Mouse (Mus musculus) limb, embryonic 14.5 days (tissue): Measurements from ENCODE around the gene Prr15l. TPM values are rescaled to one million over a fixed set of nuclear protein-coding genes. Genes with fewer than 3 reads are reported as not detected.
A peak's percentile ranks its signal among the peaks of the same experiment; 100 is the strongest.

ENCODE experiments used
- ATAC-seq: fragments of 200-750 bp; cut with Nextera tagmentation; 2 replicates; pipeline ENCODE4 v1.8.0; 2017; ENCODE audit warnings: low read depth, moderate number of reproducible peaks, moderate TSS enrichment; ENCODE audit not compliant: low FRiP score
- DNase-seq: peaks from one replicate; pipeline ENCODE4 v3.0.0-alpha.2; 2015; ENCODE audit warnings: low spot score
- H3K27ac ChIP-seq: fragments of 300-500 bp; sonication (generic); replicated peaks from 2 replicates; pipeline ENCODE4 v1.5.1; 2014; ENCODE audit warnings: low read depth, mild to moderate bottlenecking, low read length, moderate library complexity, mixed read lengths
- H3K27me3 ChIP-seq: fragments of 300-500 bp; sonication (generic); 2 replicates; pipeline ENCODE4 v1.6.1; 2014; ENCODE audit warnings: low read length, mixed read lengths; ENCODE audit not compliant: control insufficient read depth, insufficient read depth
- H3K36me3 ChIP-seq: fragments of 300-500 bp; sonication (generic); 2 replicates; pipeline ENCODE4 v1.6.1; 2014; ENCODE audit warnings: mild to moderate bottlenecking, low read length, moderate library complexity, mixed read lengths; ENCODE audit not compliant: control insufficient read depth, insufficient read depth
- H3K4me1 ChIP-seq: fragments of 300-500 bp; sonication (generic); 2 replicates; pipeline ENCODE4 v1.6.1; 2014; ENCODE audit warnings: antibody characterized with exemption, low read length, mixed read lengths; ENCODE audit not compliant: control insufficient read depth, insufficient read depth
- H3K4me2 ChIP-seq: fragments of 300-500 bp; sonication (generic); replicated peaks from 2 replicates; pipeline ENCODE4 v1.6.1; 2014; ENCODE audit warnings: low read depth, mild to moderate bottlenecking, low read length, moderate library complexity; ENCODE audit not compliant: severe bottlenecking
- H3K4me3 ChIP-seq: fragments of 300-500 bp; sonication (generic); replicated peaks from 2 replicates; pipeline ENCODE4 v1.5.1; 2014; ENCODE audit warnings: low read length
- H3K9ac ChIP-seq: fragments of 300-500 bp; sonication (generic); 2 replicates; pipeline ENCODE4 v1.6.1; 2014; ENCODE audit warnings: mild to moderate bottlenecking, low read depth, low read length, moderate library complexity; ENCODE audit not compliant: severe bottlenecking
- H3K9me3 ChIP-seq: fragments of 300-500 bp; sonication (generic); 2 replicates; pipeline ENCODE4 v1.6.1; 2016; ENCODE audit warnings: low read length; ENCODE audit not compliant: control insufficient read depth
- POLR2A ChIP-seq: fragments of 200-500 bp; IDR thresholded peaks from 2 replicates; pipeline ENCODE4 v1.8.0; 2012; ENCODE audit warnings: inconsistent platforms, mild to moderate bottlenecking, moderate library complexity, borderline replicate concordance; ENCODE audit not compliant: insufficient read depth, insufficient read length; ENCODE audit errors: extremely low read depth
- WGBS: fragments of 180-500 bp; shearing (Covaris S2); extraction: QIAGEN DNeasy Blood & Tissue Kit; methylation state at CpG from one replicate; pipeline ENCODE4 v1.1.7; 2014; 5-methylcytosine and 5-hydroxymethylcytosine counted together
- polyA plus RNA-seq, 2 experiments: library from polyadenylated mRNA; depleted of rRNA in 1 of 2; stranded (reverse) in 1 of 2; unstranded in 1 of 2; fragments of >200 nt; fragmentation: Nextera tagmentation in 1 of 2; extraction: Ambion mirVana in 1 of 2; gene quantifications; 2 replicates each; pipeline versions ENCODE4 v1.2.1 to v1.2.3; 2012 to 2014

The Prr15l gene
- polyA plus RNA-seq, 2 experiments = 1.2 to 3.3 TPM

DNA sequence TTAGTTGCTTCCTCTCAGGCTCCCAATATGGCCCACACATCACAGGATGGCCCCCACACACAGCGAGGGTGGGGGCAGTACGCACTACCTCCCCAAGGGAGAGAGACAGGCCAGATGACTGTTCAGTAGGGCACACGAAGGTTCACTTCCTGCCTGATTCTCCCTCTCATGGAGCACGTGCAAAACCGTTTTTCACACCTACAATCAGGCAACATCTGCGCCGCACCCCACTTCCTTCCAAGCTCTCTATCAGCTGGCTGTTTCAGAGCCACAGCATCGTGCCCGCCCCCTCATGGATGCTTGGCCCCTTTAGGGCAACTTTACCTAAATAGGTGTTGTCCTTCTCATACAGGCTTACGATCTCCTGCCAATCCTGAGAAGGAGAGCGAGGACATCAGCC lies 15.2 kb upstream of the Prr15l start:
- no peak for DNase-seq
- TF ChIP-seq POLR2A = no peak
- WGBS = 80% methylated on average over 11 of the region's 11 CpGs
- Histone ChIP-seq H3K9ac (no peak overlapping the region), H3K4me1 (peaks cover 9% of the 10 kb centered on the region), H3K4me3 (no peak overlapping the region), H3K4me2 (no peak overlapping the region), H3K27ac (no peak overlapping the region), H3K36me3 (peaks cover 44% of the 10 kb centered on the region), H3K9me3 (no peaks in the 10 kb centered on the region), H3K27me3 (no peaks in the 10 kb centered on the region)
- no peak for ATAC-seq

DNA sequence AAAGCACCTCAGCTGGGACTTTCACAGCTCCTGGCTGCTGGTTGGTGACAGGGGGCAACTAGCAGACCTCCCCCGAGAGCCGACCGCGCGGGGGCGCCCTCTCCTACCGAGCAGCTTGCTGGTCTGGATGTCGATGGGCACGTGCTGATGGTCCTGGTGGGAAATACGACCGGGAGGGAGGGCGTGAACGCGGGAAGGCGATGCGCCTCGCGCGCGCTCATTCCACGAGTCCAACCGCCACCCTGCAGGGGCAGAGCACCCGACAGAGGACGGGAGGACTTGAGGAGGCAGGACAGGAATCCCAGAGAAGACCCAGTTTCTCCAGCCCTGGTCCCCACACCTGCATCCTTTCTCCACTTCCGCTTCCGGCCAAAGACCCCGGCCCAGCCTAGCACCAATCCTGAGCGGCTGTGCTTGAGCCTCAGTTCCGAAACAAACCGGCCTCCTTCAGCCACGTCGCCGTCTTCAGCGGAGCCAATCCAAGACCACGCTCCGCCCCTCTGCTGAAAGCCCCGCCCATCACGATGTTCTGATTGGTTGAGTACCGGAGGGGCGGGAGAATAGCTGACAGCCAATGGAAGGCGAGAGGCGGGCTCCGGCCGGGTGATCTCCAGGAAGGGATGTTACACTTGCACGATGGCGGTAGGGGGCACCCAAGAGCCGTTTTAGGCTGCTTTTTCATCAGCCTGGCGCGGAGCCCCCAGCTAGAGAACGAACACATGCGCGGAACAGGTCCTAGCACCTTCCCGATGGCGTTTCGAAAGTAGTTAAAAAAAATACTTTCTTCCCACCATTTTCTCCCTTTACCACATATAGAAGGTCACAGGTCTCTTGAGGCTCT lies 11.6 kb upstream of the Prr15l start, which contains the start of gene Cdk5rap3:
Cdk5rap3 (minus strand) TSS at position 453 of the 841 bp plus-strand sequence.
- ATAC-seq = peak; percentile 98
- Histone ChIP-seq H3K9me3 (no peaks in the 10 kb centered on the region), H3K27ac (peak within 1 kb of the TSS; percentile 65; the same call in 1 of the 2 replicates), H3K4me1 (peaks cover 9% of the 10 kb centered on the region), H3K4me2 (peak within 1 kb of the TSS; percentile 94), H3K9ac (peak within 1 kb of the TSS; percentile 80), H3K4me3 (peak within 1 kb of the TSS; percentile 85), H3K36me3 (peaks cover 17% of the 10 kb centered on the region), H3K27me3 (no peaks in the 10 kb centered on the region)
- peak; percentile 99 for DNase-seq
- WGBS = under 1% methylated on average over 54 of the region's 55 CpGs
- TF ChIP-seq POLR2A = 0 out of 2 replicates have a peak, but pooled peaks have one; percentile 24

DNA sequence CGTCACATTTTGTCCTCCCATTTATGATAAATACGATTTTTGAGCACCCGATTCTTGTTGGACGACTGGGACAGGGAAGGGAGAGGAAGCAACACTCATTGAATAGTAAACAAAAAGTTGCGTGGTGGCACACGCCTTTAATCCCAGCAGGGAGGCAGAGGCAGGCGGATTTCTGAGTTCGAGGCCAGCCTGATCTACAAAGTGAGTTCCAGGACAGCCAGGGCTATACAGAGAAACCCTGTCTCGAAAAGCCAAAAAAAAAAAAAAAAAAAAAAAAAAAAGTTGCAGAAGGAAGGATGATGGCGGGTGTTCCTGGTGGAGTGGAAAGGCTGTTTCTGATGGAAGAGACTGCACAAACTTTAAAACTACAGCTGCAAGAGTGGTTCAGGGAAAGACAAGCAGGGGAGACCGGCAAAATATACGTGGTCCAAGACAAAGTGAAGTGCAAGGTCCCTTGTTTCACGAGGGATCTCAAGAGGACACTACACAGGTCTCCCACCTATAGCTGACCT lies 11.0 kb upstream of the Prr15l start:
- peak overlapping the region; percentile 46 for H3K4me2 ChIP-seq
- ATAC-seq = peak; percentile 1; the same call in 1 of the 2 replicates
- no peak for TF ChIP-seq POLR2A
- H3K27me3 ChIP-seq = no peaks in the 10 kb centered on the region
- peak overlapping the region; percentile 85 for H3K4me3 ChIP-seq
- no peak overlapping the region for H3K27ac ChIP-seq
- H3K9me3 ChIP-seq = no peaks in the 10 kb centered on the region
- H3K36me3 ChIP-seq = peaks cover 11% of the 10 kb centered on the region
- 33% methylated on average over 13 of the region's 13 CpGs for WGBS
- no peak overlapping the region for H3K9ac ChIP-seq
- no peak for DNase-seq
- peaks cover 9% of the 10 kb centered on the region for H3K4me1 ChIP-seq

DNA sequence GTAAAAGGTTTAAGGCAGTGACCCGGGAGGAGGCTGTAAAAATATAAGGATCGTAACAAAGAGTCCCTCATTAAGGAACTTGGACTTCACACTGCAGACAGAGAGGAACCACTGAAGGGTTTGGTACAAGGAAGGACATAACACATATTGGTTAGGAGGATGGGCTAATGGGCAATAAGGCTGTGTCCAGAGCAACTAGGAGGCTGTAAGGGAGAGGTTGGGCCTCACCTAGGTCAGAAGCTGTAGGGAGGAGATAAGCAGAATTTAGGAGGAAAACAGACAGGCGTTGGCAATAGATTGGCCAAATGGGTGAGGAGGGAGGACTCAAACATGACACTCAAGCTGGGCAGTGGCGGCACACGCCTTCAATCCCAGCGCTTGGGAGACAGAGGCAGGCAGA lies 10.5 kb upstream of the Prr15l start:
- Histone ChIP-seq H3K4me1 (peaks cover 9% of the 10 kb centered on the region), H3K4me2 (no peak overlapping the region), H3K27ac (no peak overlapping the region), H3K9me3 (no peaks in the 10 kb centered on the region), H3K36me3 (peaks cover 7% of the 10 kb centered on the region; the same call in 1 of the 2 replicates), H3K27me3 (no peaks in the 10 kb centered on the region), H3K4me3 (no peak overlapping the region), H3K9ac (no peak overlapping the region)
- TF ChIP-seq POLR2A = no peak
- no peak for ATAC-seq
- WGBS = 84% methylated on average over 6 of the region's 6 CpGs
- no peak for DNase-seq

DNA sequence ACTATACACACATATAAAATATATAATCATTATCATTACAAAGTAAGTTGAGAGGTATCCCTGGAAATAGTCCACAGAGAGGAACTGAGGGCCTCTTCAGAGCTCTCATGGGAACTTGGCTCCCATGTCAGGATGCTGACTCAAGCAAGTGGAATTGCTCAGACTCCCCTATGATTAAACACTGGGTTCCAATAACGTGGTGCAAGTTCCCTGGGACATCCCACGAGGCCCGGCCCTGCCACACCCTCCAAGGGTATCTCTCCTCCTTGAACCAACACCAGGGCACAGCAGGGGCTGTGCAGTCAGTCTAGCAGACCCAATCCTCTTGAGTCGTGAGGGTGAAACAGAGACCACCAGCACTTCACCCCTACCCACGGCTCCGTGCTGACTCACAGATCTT lies 8.9 kb upstream of the Prr15l start:
- H3K4me3 ChIP-seq = no peak overlapping the region
- H3K27me3 ChIP-seq = no peaks in the 10 kb centered on the region
- no peaks in the 10 kb centered on the region for H3K36me3 ChIP-seq
- 45% methylated on average over 6 of the region's 6 CpGs for WGBS
- H3K4me2 ChIP-seq = no peak overlapping the region
- ATAC-seq = no peak
- TF ChIP-seq POLR2A = no peak
- H3K9me3 ChIP-seq = no peaks in the 10 kb centered on the region
- peaks cover 9% of the 10 kb centered on the region for H3K4me1 ChIP-seq
- no peak overlapping the region for H3K9ac ChIP-seq
- H3K27ac ChIP-seq = no peak overlapping the region
- no peak for DNase-seq
